Mouse (Mus musculus) left cerebral cortex, postnatal 25 days (tissue): ENCODE results near the gene Zfp493. TPM values are rescaled to one million over a fixed set of nuclear protein-coding genes. Genes with fewer than 3 reads are reported as not detected.
"Not testable (repeated sequence)": the region's sequence is repeated elsewhere in the genome, so short reads cannot be mapped to it uniquely, and the experiment has no call there.

Experiments
- DNase-seq, 2 experiments: peaks; one replicate each; pipeline ENCODE4 v3.0.0; 2022; ENCODE audit warnings: low spot score in 2 of 2, mixed read lengths in 1 of 2
- intact Hi-C: fragments of 180-260 bp; cut with DNase I; formaldehyde crosslinking; loops from one replicate; pipeline ENCODE4 v1.15.1; 2025
- total RNA-seq, 2 experiments: library from RNA; stranded (reverse); gene quantifications; 2 replicates each; pipeline ENCODE4 v1.2.3; 2021

Gene Zfp493
- total RNA-seq, 2 experiments from 2014 or later, result 4.1 to 4.4 TPM

DNA sequence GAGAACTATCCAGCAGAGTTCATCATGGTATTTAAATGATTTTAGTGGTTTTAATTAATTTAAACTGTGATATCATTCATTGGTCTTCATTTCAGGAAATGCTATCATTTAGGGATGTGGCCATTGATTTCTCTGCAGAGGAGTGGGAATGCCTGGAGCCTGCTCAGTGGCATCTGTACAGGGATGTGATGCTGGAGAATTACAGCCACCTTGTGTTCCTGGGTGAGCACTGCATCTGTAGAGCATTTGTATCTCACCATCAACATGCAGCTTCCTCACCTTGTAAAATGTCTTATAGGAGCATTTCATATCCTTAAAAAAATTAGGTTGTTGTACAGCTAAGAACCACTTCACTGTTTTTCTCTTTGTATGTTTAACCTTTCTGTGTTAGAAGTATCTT, 53.6 kb downstream of the Zfp493 start:
- intact Hi-C loops, DNase-seq: not testable (repeated sequence)

Other genes with a start within 250 kb of the Zfp493 start
- 10 to 100 TPM in 1 of 2 experiments, 1 to 10 TPM in 1; 8.3 to 10.0 TPM for gene Zfp748, start 225.9 kb upstream of the Zfp493 start, total RNA-seq
- gene Zfp729b, start 170.0 kb upstream of the Zfp493 start, total RNA-seq, result 1 to 10 TPM; 8.1 to 8.7 TPM
- 1 to 10 TPM; 1.2 to 1.8 TPM for gene Gm49345, start 141.9 kb upstream of the Zfp493 start, total RNA-seq
- gene Zfp729a, start 141.9 kb upstream of the Zfp493 start, total RNA-seq, result 10 to 100 TPM in 1 of 2 experiments, 1 to 10 TPM in 1; 8.7 to 10.3 TPM
- gene Zfp738, start 92.6 kb upstream of the Zfp493 start, total RNA-seq, result 10 to 100 TPM; 25.0 to 25.9 TPM
- gene Zfp65, start 50.5 kb upstream of the Zfp493 start, total RNA-seq, result 10 to 100 TPM; 13.2 to 13.3 TPM
- gene Zfp85, start 24.5 kb upstream of the Zfp493 start, total RNA-seq, result 1 to 10 TPM; 5.4 to 6.4 TPM
- gene Zfp273, start 34.0 kb downstream of the Zfp493 start, total RNA-seq, result 1 to 10 TPM; 6.7 TPM
- 10 to 100 TPM; 11.8 to 12.8 TPM for gene Gm10037, start 51.4 kb downstream of the Zfp493 start, total RNA-seq
- gene BC048507, start 83.6 kb downstream of the Zfp493 start, total RNA-seq, result not detected